Mouse (Mus musculus) liver (tissue): Measurements from ENCODE around the gene Spag16.

Experiments
- DNase-seq: peaks from one replicate; pipeline ENCODE4 v3.0.0-alpha.2; 2020; ENCODE audit warnings: mixed read lengths

Spag16 gene

GRCm38 (mm10) chr1:70518918-70519317 is 692.1 kb downstream of the Spag16 start:
- DNase-seq, result no peak

- no peak for DNase-seq
These were observed 700.4 kb downstream of the Spag16 start for GRCm38 (mm10) chr1:70527134-70527533.

GRCm38 (mm10) chr1:70529771-70530170 is 703.0 kb downstream of the Spag16 start:
- no peak for DNase-seq

GRCm38 (mm10) chr1:70551839-70552238 is 725.1 kb downstream of the Spag16 start:
- no peak for DNase-seq

GRCm38 (mm10) chr1:70621805-70622204 is 795.0 kb downstream of the Spag16 start:
- DNase-seq, result no peak

- no peak for DNase-seq
These were observed 798.2 kb downstream of the Spag16 start for GRCm38 (mm10) chr1:70624803-70625460.

- DNase-seq, result no peak
These were observed 825.9 kb downstream of the Spag16 start for GRCm38 (mm10) chr1:70652719-70653118.

GRCm38 (mm10) chr1:70692529-70692928 is 865.8 kb downstream of the Spag16 start:
- no peak for DNase-seq

- no peak for DNase-seq
These were observed 873.5 kb downstream of the Spag16 start for GRCm38 (mm10) chr1:70700270-70700669.

- no peak for DNase-seq
These were observed 877.2 kb downstream of the Spag16 start for GRCm38 (mm10) chr1:70703934-70704333.

GRCm38 (mm10) chr1:70705821-70706220 is 879.1 kb downstream of the Spag16 start:
- no peak for DNase-seq

- DNase-seq, result no peak
These were observed 898.3 kb downstream of the Spag16 start for GRCm38 (mm10) chr1:70725045-70725444.

- DNase-seq, result peak; percentile 71
These were observed 898.9 kb downstream of the Spag16 start, which contains the start of gene Vwc2l for GRCm38 (mm10) chr1:70725655-70726066. Vwc2l (plus strand) TSS chr1:70725715.
